Mouse (Mus musculus): ENCODE measurements around the gene Dhdh. TPM values are rescaled to one million over a fixed set of nuclear protein-coding genes. Genes with fewer than 3 reads are reported as not detected.
"Not testable (repeated sequence)": the region's sequence is repeated elsewhere in the genome, so short reads cannot be mapped to it uniquely, and the experiment has no call there.

Dhdh gene
- polyA plus RNA-seq, 1 experiment from 2014 or later, result 3.6 TPM

- 75% methylated on average over 18 of the region's 18 CpGs for WGBS
- H3K27me3 ChIP-seq, result 0 out of 2 replicates have a peak, but pooled peaks cover 3% of the 10 kb centered on the region
- ATAC-seq, result no peak
- 0 out of 2 replicates have a peak overlapping the region, but pooled peaks have one; percentile 24 for H3K9ac ChIP-seq (replicated peaks)
- H3K4me2 ChIP-seq (replicated peaks), result no peak overlapping the region
- peaks cover 33% of the 10 kb centered on the region for H3K4me1 ChIP-seq (replicated peaks)
- no peaks in the 10 kb centered on the region for H3K9me3 ChIP-seq
- no peak overlapping the region for H3K27ac ChIP-seq
- no peaks in the 10 kb centered on the region for H3K36me3 ChIP-seq
- H3K4me3 ChIP-seq (replicated peaks), result no peak overlapping the region
Observed at GRCm38 (mm10) chr7:45522957-45523676, 34.5 kb upstream of the Dhdh start.

DNA sequence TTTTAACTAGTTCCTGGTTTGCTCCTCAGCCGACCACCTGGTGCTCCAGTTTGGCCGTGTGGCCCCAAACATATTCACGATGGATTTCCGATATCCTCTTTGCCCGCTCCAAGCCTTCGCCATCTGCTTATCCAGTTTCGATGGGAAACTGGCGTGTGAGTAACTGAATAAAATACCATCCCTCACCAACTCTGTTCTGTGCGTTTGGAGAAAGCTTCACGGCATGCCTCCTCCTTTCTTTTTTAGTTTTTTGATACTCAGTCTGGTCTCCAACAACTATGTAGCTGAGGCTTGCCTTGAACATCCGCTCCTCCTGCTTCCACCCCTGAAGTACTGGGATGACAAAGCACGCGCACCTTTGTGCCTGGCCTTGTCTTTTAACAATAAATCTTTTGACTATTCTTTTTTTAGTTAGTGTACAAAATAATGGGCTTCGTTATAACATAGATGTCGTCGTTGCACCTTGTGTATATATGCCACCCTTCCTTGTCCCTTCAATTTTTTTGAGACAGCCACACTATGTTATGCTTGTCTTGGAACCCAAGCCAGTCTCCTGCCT, 33.7 kb upstream of the Dhdh start:
- Histone ChIP-seq H3K9ac (replicated peaks) (peak overlapping the region; percentile 66), H3K27me3 (0 out of 2 replicates have a peak, but pooled peaks cover 3% of the 10 kb centered on the region), H3K9me3 (no peaks in the 10 kb centered on the region), H3K4me2 (replicated peaks) (peak overlapping the region; percentile 59), H3K27ac (no peak overlapping the region), H3K4me1 (replicated peaks) (peaks cover 33% of the 10 kb centered on the region), H3K36me3 (no peaks in the 10 kb centered on the region), H3K4me3 (replicated peaks) (peak overlapping the region; percentile 51)
- WGBS, result 57% methylated on average over 16 of the region's 16 CpGs
- ATAC-seq, result 0 out of 2 replicates have a peak, but pooled peaks have one; percentile 10

- Histone ChIP-seq H3K4me2 (replicated peaks) (peak overlapping the region; percentile 59), H3K9ac (replicated peaks) (peak overlapping the region; percentile 66), H3K4me1 (replicated peaks) (peaks cover 33% of the 10 kb centered on the region), H3K36me3 (no peaks in the 10 kb centered on the region), H3K9me3 (no peaks in the 10 kb centered on the region), H3K27ac (peak overlapping the region; percentile 86), H3K4me3 (replicated peaks) (peak overlapping the region; percentile 51), H3K27me3 (0 out of 2 replicates have a peak, but pooled peaks cover 3% of the 10 kb centered on the region)
- WGBS, result under 1% methylated on average over 28 of the region's 28 CpGs
- peak; percentile 76 for ATAC-seq
Observed at GRCm38 (mm10) chr7:45521728-45522184, 33.2 kb upstream of the Dhdh start.

DNA sequence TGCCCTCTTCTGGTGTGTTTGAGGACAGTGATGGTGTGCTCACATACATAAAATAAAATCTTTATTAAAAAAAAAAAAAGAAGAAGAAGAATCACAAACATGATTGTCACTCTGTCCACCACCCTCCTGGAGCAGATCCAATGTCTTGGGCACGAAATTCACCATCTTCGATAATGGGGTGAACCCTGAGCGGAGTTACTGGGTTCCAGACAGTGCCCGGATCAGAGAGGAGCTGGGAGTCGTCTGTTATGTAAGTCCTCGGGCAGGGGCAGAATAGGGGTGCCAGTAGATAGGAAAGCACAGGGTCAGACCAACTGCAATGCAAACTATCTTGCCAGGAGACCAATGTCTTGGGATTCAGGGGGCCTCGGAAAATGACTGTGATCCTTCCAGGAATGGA, 32.0 kb upstream of the Dhdh start:
- ATAC-seq, result no peak
- 0 out of 2 replicates have a peak, but pooled peaks cover 3% of the 10 kb centered on the region for H3K27me3 ChIP-seq
- H3K27ac ChIP-seq, result no peak overlapping the region
- H3K36me3 ChIP-seq, result no peaks in the 10 kb centered on the region
- H3K4me1 ChIP-seq (replicated peaks), result peaks cover 27% of the 10 kb centered on the region
- no peak overlapping the region for H3K4me2 ChIP-seq (replicated peaks)
- no peak overlapping the region for H3K4me3 ChIP-seq (replicated peaks)
- H3K9ac ChIP-seq (replicated peaks), result no peak overlapping the region
- no peaks in the 10 kb centered on the region for H3K9me3 ChIP-seq
- 93% methylated on average over 7 of the region's 7 CpGs for WGBS

DNA sequence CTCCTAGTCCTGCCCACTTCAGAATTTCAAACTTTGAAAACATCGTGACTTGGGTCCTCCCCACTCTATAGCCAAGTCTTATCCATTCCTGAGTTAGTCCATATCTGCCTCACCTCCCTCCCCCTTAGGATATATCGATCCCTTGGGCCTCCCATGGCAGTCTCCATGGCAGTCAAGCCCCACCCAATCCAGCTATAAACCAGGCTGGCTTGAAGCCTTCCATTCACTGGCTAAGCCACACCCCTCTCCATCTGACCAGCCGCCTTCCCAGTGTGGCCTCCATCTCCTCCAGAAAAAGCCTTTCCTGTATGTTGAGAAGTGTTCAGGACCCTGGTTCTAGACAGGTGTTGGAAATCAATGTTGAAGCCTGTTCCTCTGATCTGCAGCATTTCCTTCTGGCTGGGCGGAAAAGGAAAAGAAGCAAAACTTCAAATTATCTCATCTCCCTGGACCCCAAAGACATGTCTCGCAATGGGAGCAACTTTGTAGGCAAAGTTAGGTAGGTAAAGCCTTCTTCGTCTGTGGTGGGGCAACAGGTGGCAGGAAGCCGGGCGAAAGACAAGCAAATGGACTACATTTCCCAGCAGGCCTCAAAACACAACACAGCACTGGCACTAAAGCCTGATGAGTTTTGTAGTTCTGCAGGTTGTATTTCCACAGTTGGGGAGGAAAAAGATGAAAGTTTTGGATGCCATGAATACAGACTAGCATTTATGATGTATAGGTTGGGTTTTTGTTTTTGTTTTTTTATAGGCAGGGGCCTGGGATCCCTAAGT, 30.9 kb upstream of the Dhdh start:
- Histone ChIP-seq H3K4me3 (replicated peaks) (no peak overlapping the region), H3K4me2 (replicated peaks) (no peak overlapping the region), H3K36me3 (no peaks in the 10 kb centered on the region), H3K9ac (replicated peaks) (no peak overlapping the region), H3K4me1 (replicated peaks) (peaks cover 16% of the 10 kb centered on the region), H3K27ac (no peak overlapping the region), H3K9me3 (no peaks in the 10 kb centered on the region), H3K27me3 (no peaks in the 10 kb centered on the region)
- no peak for ATAC-seq
- 84% methylated on average over 8 of the region's 8 CpGs for WGBS

- 93% methylated on average over 16 of the region's 16 CpGs for WGBS
- Histone ChIP-seq H3K4me2 (replicated peaks) (no peak overlapping the region), H3K9ac (replicated peaks) (no peak overlapping the region)
Observed at GRCm38 (mm10) chr7:45518618-45519017, 30.0 kb upstream of the Dhdh start.

DNA sequence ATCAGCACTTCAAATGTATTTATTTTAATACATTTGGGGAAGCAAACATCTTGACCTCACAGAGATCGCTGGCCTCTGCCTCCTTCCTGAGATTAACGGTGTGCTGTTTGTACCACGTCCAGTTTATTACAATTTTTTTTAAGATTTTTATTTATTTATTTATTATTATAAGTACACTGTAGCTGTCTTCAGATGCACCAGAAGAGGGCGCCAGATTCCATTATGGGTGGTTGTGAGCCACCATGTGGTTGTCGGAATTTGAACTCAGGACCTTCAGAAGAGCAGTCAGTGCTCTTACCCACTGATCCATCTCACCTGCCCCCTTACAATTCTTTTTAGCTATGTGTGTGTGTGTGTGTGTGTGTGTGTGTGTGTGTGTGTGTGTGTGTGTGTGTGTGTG, 28.2 kb upstream of the Dhdh start:
- ATAC-seq; H3K27ac ChIP-seq; H3K9me3 ChIP-seq; H3K4me2 ChIP-seq (replicated peaks); H3K36me3 ChIP-seq; H3K4me1 ChIP-seq (replicated peaks); H3K4me3 ChIP-seq (replicated peaks); H3K27me3 ChIP-seq; H3K9ac ChIP-seq (replicated peaks): not testable (repeated sequence)
- 71% methylated on average over 5 of the region's 5 CpGs for WGBS

More at GRCm38 (mm10) chr7:45518618-45519017, 30.0 kb upstream of the Dhdh start:
- Histone ChIP-seq H3K9me3 (no peaks in the 10 kb centered on the region), H3K4me3 (replicated peaks) (no peak overlapping the region), H3K27ac (no peak overlapping the region), H3K36me3 (no peaks in the 10 kb centered on the region), H3K4me1 (replicated peaks) (peaks cover 12% of the 10 kb centered on the region; the same call in 1 of the 2 replicates), H3K27me3 (no peaks in the 10 kb centered on the region)
- ATAC-seq, result no peak

- no peaks in the 10 kb centered on the region for H3K4me1 ChIP-seq (replicated peaks)
- no peaks in the 10 kb centered on the region for H3K36me3 ChIP-seq
- no peak overlapping the region for H3K27ac ChIP-seq
- H3K27me3 ChIP-seq, result no peaks in the 10 kb centered on the region
- H3K9ac ChIP-seq (replicated peaks), result no peak overlapping the region
- H3K9me3 ChIP-seq, result no peaks in the 10 kb centered on the region
- H3K4me2 ChIP-seq (replicated peaks), result no peak overlapping the region
- H3K4me3 ChIP-seq (replicated peaks), result no peak overlapping the region
- 26% methylated on average over 16 of the region's 16 CpGs for WGBS
- no peak for ATAC-seq
Observed at GRCm38 (mm10) chr7:45515436-45515835, 26.8 kb upstream of the Dhdh start.

GRCm38 (mm10) chr7:45514411-45514810, 25.8 kb upstream of the Dhdh start:
- H3K27me3 ChIP-seq, result no peaks in the 10 kb centered on the region
- H3K9me3 ChIP-seq, result no peaks in the 10 kb centered on the region
- peaks cover 4% of the 10 kb centered on the region for H3K4me1 ChIP-seq (replicated peaks)
- no peak overlapping the region for H3K27ac ChIP-seq
- no peak for ATAC-seq
- H3K4me3 ChIP-seq (replicated peaks), result no peak overlapping the region
- no peaks in the 10 kb centered on the region for H3K36me3 ChIP-seq
- H3K9ac ChIP-seq (replicated peaks), result no peak overlapping the region
- H3K4me2 ChIP-seq (replicated peaks), result no peak overlapping the region
- 84% methylated on average over 7 of the region's 7 CpGs for WGBS

DNA sequence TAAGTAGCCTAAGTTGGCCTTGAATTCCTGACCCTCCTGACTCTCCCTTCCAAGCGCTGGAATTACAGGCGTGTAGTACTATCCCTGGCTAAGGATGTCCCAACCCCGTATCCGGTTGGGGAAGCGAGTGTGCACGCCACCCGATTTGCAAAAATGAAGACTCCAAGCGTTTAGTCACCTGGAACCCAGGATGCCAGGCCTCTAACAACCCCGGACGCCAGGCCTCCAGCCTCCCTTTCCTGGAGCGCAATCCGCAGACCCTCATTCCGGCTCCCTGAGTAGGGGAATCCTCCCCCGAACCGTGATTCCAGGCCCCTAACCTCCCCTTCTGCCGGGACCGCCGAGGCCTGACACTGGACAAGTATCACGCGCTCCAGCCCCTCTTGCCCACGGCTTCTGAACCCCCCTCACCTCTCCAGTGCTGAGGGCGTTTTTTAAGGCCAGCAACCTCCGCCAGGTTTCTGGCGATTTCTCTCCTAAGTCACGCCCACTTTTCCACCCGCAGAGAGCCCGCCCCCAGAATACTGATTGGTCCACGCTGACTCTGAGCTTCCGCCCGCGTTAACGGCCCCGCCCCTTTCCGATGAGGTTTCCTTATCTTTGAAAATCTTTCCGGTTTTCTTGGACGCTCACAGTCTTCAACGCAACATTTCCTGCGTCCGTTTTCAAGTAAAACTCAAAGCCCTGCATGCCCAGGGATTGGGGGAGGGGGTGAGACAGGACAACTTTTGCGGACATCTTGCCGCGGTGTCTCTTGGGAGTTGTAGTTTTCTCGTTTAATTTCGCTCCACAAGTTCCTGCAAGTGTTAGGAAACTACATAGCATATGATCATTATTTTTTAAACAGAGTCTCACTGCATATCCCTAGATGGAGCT, 21.5 kb upstream of the Dhdh start, which contains the start of gene Nucb1:
Nucb1 (minus strand) TSS at position 495 of the 876 bp plus-strand sequence.
- peak; percentile 89 for ATAC-seq
- WGBS, result under 1% methylated on average over 44 of the region's 44 CpGs
- Histone ChIP-seq H3K27me3 (no peaks in the 10 kb centered on the region), H3K4me2 (replicated peaks) (peak within 1 kb of the TSS; percentile 92), H3K9me3 (no peaks in the 10 kb centered on the region), H3K4me1 (replicated peaks) (peaks cover 18% of the 10 kb centered on the region), H3K27ac (peak within 1 kb of the TSS; percentile 41), H3K4me3 (replicated peaks) (peak within 1 kb of the TSS; percentile 54), H3K36me3 (peaks cover 18% of the 10 kb centered on the region), H3K9ac (replicated peaks) (peak within 1 kb of the TSS; percentile 76)

GRCm38 (mm10) chr7:45509181-45509882, 20.7 kb upstream of the Dhdh start:
- no peaks in the 10 kb centered on the region for H3K9me3 ChIP-seq
- H3K9ac ChIP-seq (replicated peaks), result peak overlapping the region; percentile 76
- no peak overlapping the region for H3K27ac ChIP-seq
- WGBS, result 47% methylated on average over 19 of the region's 19 CpGs
- peak; percentile 32 for ATAC-seq
- H3K4me1 ChIP-seq (replicated peaks), result peaks cover 18% of the 10 kb centered on the region
- peaks cover 22% of the 10 kb centered on the region for H3K36me3 ChIP-seq
- peak overlapping the region; percentile 54 for H3K4me3 ChIP-seq (replicated peaks)
- H3K27me3 ChIP-seq, result no peaks in the 10 kb centered on the region
- peak overlapping the region; percentile 92 for H3K4me2 ChIP-seq (replicated peaks)

All from midbrain, embryonic 13.5 days (tissue).